In the genomic region with DNA sequence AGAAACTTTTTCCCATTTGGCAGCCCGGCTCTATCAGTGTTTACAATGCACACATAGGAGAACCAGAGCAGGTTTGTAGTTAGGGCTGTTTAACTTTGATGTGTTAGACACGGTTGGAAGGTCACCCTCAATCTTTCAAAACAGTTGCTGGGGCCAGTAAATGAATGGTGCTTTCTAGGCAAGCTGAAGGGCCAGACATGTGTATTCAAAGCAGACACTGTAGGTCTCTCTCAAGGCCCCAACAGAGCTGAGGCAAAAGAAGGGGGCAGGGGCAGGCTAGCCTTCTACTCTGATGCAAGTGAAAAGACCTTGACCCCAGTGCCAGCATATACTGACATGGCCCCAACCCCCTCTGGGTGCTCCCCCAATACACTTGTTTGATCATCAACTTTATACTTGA, we compare ENCODE assay signal across 10 mouse cellular contexts. TPM values are rescaled to one million over a fixed set of nuclear protein-coding genes. Genes with fewer than 3 reads are reported as not detected.
DNase-seq lines count a peak whose midpoint lies in the region; ATAC-seq and TF ChIP-seq lines count a peak whose summit lies in the region.
"Had no signal": no experiment of that assay in that cellular context is flagged by ENCODE, and none has a peak within 500 bp of the region (broad histone marks: within the 10 kb centered on the region; RNA-seq: fewer than 3 reads in every experiment).

No protein-coding gene starts in this region.

- no peak for DNase-seq in heart, adult 18-20 months
- no peak for DNase-seq in midbrain, postnatal 0 days (ENCODE audit: low spot score)
- DNase-seq in midbrain, embryonic 10.5 days (ENCODE audit: low spot score) = no peak
- peak; percentile 33 for DNase-seq in stomach, postnatal 0 days (ENCODE audit: low spot score)
- DNase-seq in adipocyte (ENCODE audit: low spot score) (no peak), MN1 (ENCODE audit: low spot score) (no peak)
- DNase-seq: gastrocnemius, postnatal 14 days; thymus, postnatal 36 days had no signal

- H3K4me1 ChIP-seq in heart, embryonic 16.5 days (ENCODE audit: control insufficient read depth, insufficient read depth, low read length) = peaks cover 9% of the 10 kb centered on the region
- peaks cover 9% of the 10 kb centered on the region; the same call in 1 of the 2 replicates for H3K4me1 ChIP-seq in midbrain, postnatal 0 days (ENCODE audit: insufficient read depth, low read length)
- peaks cover 26% of the 10 kb centered on the region for H3K4me1 ChIP-seq in midbrain, embryonic 10.5 days
- peaks cover 20% of the 10 kb centered on the region for H3K4me1 ChIP-seq in intestine, embryonic 16.5 days (ENCODE audit: control insufficient read depth, insufficient read depth, low read length)
- H3K4me1 ChIP-seq in stomach, postnatal 0 days (replicated peaks; ENCODE audit: control insufficient read depth, insufficient read depth) = no peaks in the 10 kb centered on the region

- peak overlapping the region; percentile 96 for H3K4me2 ChIP-seq in heart, embryonic 16.5 days (ENCODE audit: low read depth, low read length)
- no peak overlapping the region for H3K4me2 ChIP-seq in midbrain, postnatal 0 days (ENCODE audit: low read depth, low read length, poor library complexity, severe bottlenecking)
- H3K4me2 ChIP-seq in intestine, embryonic 16.5 days (ENCODE audit: low read depth, low read length) = peak overlapping the region; percentile 85
- peak overlapping the region; percentile 86 for H3K4me2 ChIP-seq in stomach, postnatal 0 days (replicated peaks; ENCODE audit: low read depth)

- peak overlapping the region; percentile 82 for H3K4me3 ChIP-seq in heart, embryonic 16.5 days (ENCODE audit: low read length)
- peak overlapping the region; percentile 73; the same call in 1 of the 2 replicates for H3K4me3 ChIP-seq in midbrain, postnatal 0 days (ENCODE audit: low read depth, low read length)
- H3K4me3 ChIP-seq in midbrain, embryonic 10.5 days = no peak overlapping the region; the same call in 1 of the 2 replicates
- H3K4me3 ChIP-seq in intestine, embryonic 16.5 days (ENCODE audit: low read length) = peak overlapping the region; percentile 80
- H3K4me3 ChIP-seq in stomach, postnatal 0 days (ENCODE audit: low read depth, low read length) = no peak overlapping the region; the same call in 1 of the 2 replicates

- TF ChIP-seq EP300 in stomach, postnatal 0 days (optimal IDR thresholded peaks at IDR 0.05) = no peak

- H3K9ac ChIP-seq in heart, embryonic 16.5 days (ENCODE audit: low read length) = no peak overlapping the region
- H3K9ac ChIP-seq in midbrain, postnatal 0 days (replicated peaks; ENCODE audit: low read length, poor library complexity, severe bottlenecking) = no peak overlapping the region
- peak overlapping the region; percentile 51; the same call in 1 of the 2 replicates for H3K9ac ChIP-seq in intestine, embryonic 16.5 days (ENCODE audit: low read depth, low read length)
- no peak overlapping the region for H3K9ac ChIP-seq in stomach, postnatal 0 days (ENCODE audit: low read length)

- no peaks in the 10 kb centered on the region for H3K36me3 ChIP-seq in heart, embryonic 16.5 days (ENCODE audit: control insufficient read depth, insufficient read depth)
- no peaks in the 10 kb centered on the region for H3K36me3 ChIP-seq in midbrain, postnatal 0 days (ENCODE audit: insufficient read depth, low read length)
- H3K36me3 ChIP-seq in midbrain, embryonic 10.5 days = no peaks in the 10 kb centered on the region
- no peaks in the 10 kb centered on the region for H3K36me3 ChIP-seq in intestine, embryonic 16.5 days (ENCODE audit: control insufficient read depth, insufficient read depth, low read length)
- no peaks in the 10 kb centered on the region for H3K36me3 ChIP-seq in stomach, postnatal 0 days (ENCODE audit: control insufficient read depth, insufficient read depth, low read length)

- 15% methylated on average over 2 of the region's 2 CpGs for WGBS in heart, embryonic 16.5 days
- 24% methylated on average over 2 of the region's 2 CpGs for WGBS in midbrain, postnatal 0 days
- 11% methylated on average over 2 of the region's 2 CpGs for WGBS in midbrain, embryonic 10.5 days
- WGBS in intestine, embryonic 16.5 days = 6% methylated on average over 2 of the region's 2 CpGs
- WGBS in stomach, postnatal 0 days = 3% methylated on average over 2 of the region's 2 CpGs

- no peaks in the 10 kb centered on the region for H3K27me3 ChIP-seq in heart, embryonic 16.5 days (ENCODE audit: control insufficient read depth, insufficient read depth, low read length)
- 0 out of 2 replicates have a peak, but pooled peaks cover 3% of the 10 kb centered on the region for H3K27me3 ChIP-seq in midbrain, postnatal 0 days (ENCODE audit: insufficient read depth, low read length)
- peaks cover 23% of the 10 kb centered on the region for H3K27me3 ChIP-seq in midbrain, embryonic 10.5 days (ENCODE audit: low read depth, poor library complexity, severe bottlenecking)
- no peaks in the 10 kb centered on the region for H3K27me3 ChIP-seq in intestine, embryonic 16.5 days (replicated peaks; ENCODE audit: control insufficient read depth, insufficient read depth, low read length)
- H3K27me3 ChIP-seq in stomach, postnatal 0 days (ENCODE audit: control insufficient read depth, insufficient read depth, low read length) = no peaks in the 10 kb centered on the region

- TF ChIP-seq CTCF in midbrain, postnatal 0 days (IDR thresholded peaks at IDR 0.05) = no peak
- TF ChIP-seq CTCF in stomach, postnatal 0 days (IDR thresholded peaks at IDR 0.05; ENCODE audit: low read depth) = no peak

- ATAC-seq in heart, embryonic 16.5 days (replicated peaks; ENCODE audit: extremely low read depth, insufficient read depth, low FRiP score) = no peak
- ATAC-seq in midbrain, postnatal 0 days (ENCODE audit: low FRiP score) = no peak
- no peak for ATAC-seq in intestine, embryonic 16.5 days
- ATAC-seq in stomach, postnatal 0 days (ENCODE audit: low FRiP score, low TSS enrichment) = no peak

- H3K9me3 ChIP-seq in heart, embryonic 16.5 days (replicated peaks; ENCODE audit: control insufficient read depth, low read length) = no peaks in the 10 kb centered on the region
- no peaks in the 10 kb centered on the region for H3K9me3 ChIP-seq in midbrain, postnatal 0 days (ENCODE audit: low read length)
- H3K9me3 ChIP-seq in midbrain, embryonic 10.5 days (replicated peaks) = no peaks in the 10 kb centered on the region
- no peaks in the 10 kb centered on the region for H3K9me3 ChIP-seq in intestine, embryonic 16.5 days (ENCODE audit: control insufficient read depth, low read length)
- no peaks in the 10 kb centered on the region for H3K9me3 ChIP-seq in stomach, postnatal 0 days (ENCODE audit: control insufficient read depth, low read length)

- H3K27ac ChIP-seq in heart, embryonic 16.5 days (ENCODE audit: low read length) = no peak overlapping the region
- no peak overlapping the region for H3K27ac ChIP-seq in midbrain, postnatal 0 days (ENCODE audit: low read depth, low read length)
- no peak overlapping the region for H3K27ac ChIP-seq in midbrain, embryonic 10.5 days (replicated peaks)
- H3K27ac ChIP-seq in intestine, embryonic 16.5 days (ENCODE audit: low read length) = no peak overlapping the region
- peak overlapping the region; percentile 61; the same call in 1 of the 2 replicates for H3K27ac ChIP-seq in stomach, postnatal 0 days (replicated peaks)

RNA-seq across cellular contexts. Expression of gene Taok3, which starts 1.7 kb away (rescaled TPM):
- 12.8 and 19.2 TPM in 2 replicates for polyA plus RNA-seq in heart, embryonic 16.5 days (2015; fragmentation: Nextera tagmentation; extraction: Ambion mirVana)
- total RNA-seq in heart, adult 18-20 months (2021) = 1 to 10 TPM; 5.8 to 7.8 TPM
- 30.1 and 35.5 TPM in 2 replicates for total RNA-seq in midbrain, postnatal 0 days (2014; rRNA removed)
- 61.9 and 65.1 TPM in 2 replicates for polyA plus RNA-seq in midbrain, postnatal 0 days (2015; fragmentation: Nextera tagmentation; extraction: Ambion mirVana)
- polyA plus RNA-seq in midbrain, embryonic 10.5 days (2016; fragmentation: Nextera tagmentation; extraction: Ambion mirVana) = 12.0 and 16.8 TPM in 2 replicates
- polyA plus RNA-seq in intestine, embryonic 16.5 days (2015; fragmentation: Nextera tagmentation; extraction: Ambion mirVana) = 51.5 and 53.7 TPM in 2 replicates
- polyA plus RNA-seq in stomach, postnatal 0 days (2015; fragmentation: Nextera tagmentation; extraction: Ambion mirVana) = 23.1 and 24.2 TPM in 2 replicates

RNA-seq across cellular contexts. Expression of gene Suds3, which starts 5.7 kb away (rescaled TPM):
- 56.1 and 58.2 TPM in 2 replicates for polyA plus RNA-seq in heart, embryonic 16.5 days (2015; fragmentation: Nextera tagmentation; extraction: Ambion mirVana)
- total RNA-seq in heart, adult 18-20 months (2021) = 10 to 100 TPM; 84.8 to 92.0 TPM
- 91.5 and 95.0 TPM in 2 replicates for total RNA-seq in midbrain, postnatal 0 days (2014; rRNA removed)
- 63.9 and 70.9 TPM in 2 replicates for polyA plus RNA-seq in midbrain, postnatal 0 days (2015; fragmentation: Nextera tagmentation; extraction: Ambion mirVana)
- 80.6 and 84.5 TPM in 2 replicates for polyA plus RNA-seq in midbrain, embryonic 10.5 days (2016; fragmentation: Nextera tagmentation; extraction: Ambion mirVana)
- 20.9 and 53.6 TPM in 2 replicates for polyA plus RNA-seq in intestine, embryonic 16.5 days (2015; fragmentation: Nextera tagmentation; extraction: Ambion mirVana)
- 42.2 and 46.9 TPM in 2 replicates for polyA plus RNA-seq in stomach, postnatal 0 days (2015; fragmentation: Nextera tagmentation; extraction: Ambion mirVana)

Comparison
In these comparisons a context has a peak if more than half of its experiments do, and no peak if none do; other contexts are left out.
1. H3K4me3 ChIP-seq: peak in heart, embryonic 16.5 days (single experiment), midbrain, postnatal 0 days (single experiment) and intestine, embryonic 16.5 days (single experiment); none in midbrain, embryonic 10.5 days (single experiment) and stomach, postnatal 0 days (single experiment).